Mouse (Mus musculus) lung, postnatal 25 days (tissue): Measurements from ENCODE around the gene Nlgn1.
A peak's percentile ranks its signal among the peaks of the same experiment; 100 is the strongest.

Experiments used
- DNase-seq: peaks from one replicate; pipeline ENCODE4 v3.0.0; 2022; ENCODE audit warnings: low spot score

The Nlgn1 gene

DNA sequence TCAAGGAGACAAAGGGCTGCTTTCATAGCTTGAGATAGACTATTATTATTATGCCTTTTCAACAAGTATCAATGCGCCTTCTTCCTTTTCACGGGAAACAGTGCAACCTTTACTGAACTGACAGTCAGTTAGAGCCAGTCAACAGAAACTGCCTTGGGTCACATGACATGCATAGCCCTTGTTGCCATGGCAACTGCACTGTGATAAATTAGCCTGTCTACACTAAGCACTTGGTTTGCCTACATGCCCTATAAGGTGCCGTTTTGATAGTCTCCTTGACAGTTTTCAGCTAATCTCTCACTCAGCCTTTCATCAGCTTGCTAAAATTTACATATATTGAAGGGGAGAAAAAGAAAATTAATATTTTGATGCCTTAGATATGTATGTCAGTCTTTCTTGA, 524.7 kb downstream of the Nlgn1 start:
- DNase-seq = no peak

DNA sequence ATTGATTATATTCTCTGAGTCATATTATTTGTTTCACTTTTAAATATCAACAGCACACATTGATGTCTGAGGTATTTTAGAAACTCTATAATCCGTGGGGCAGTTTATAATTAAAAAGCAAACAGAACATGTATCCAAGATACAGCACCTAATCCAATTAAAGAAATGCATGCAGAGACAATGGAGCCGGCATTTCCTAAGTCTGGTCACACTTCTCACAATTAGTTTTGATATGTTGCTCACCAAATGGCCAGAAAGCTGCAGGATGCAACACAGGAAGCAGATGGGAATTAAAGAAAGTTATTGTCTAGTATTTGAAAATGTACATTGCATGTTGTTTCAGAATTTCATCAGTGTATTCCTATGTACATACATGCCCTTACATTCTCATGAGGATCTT, 550.6 kb downstream of the Nlgn1 start:
- DNase-seq = no peak

GRCm38 (mm10) chr3:25775437-25775836, 556.8 kb downstream of the Nlgn1 start:
- no peak for DNase-seq

- no peak for DNase-seq
Observed at GRCm38 (mm10) chr3:25773908-25774307, 558.4 kb downstream of the Nlgn1 start.

DNA sequence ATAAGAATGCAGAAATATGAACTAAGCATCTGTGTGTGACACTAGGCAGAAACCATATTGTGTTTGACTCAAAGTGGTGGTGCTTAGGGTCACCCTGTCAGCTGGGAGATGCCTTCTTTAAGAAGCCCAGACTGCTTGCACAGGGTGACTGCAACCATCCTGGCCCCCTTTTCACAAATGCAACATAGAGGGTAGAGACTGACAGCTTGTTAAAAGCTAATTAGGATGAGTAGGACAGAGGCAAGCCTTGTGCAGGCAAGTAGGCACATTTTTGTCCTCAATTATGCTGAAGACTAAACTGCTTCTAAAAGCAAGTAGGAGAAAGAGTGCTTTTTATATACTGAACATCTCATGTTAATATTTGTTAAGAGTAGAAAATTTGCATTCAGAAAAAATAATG, 558.8 kb downstream of the Nlgn1 start:
- DNase-seq = no peak

- no peak for DNase-seq
Observed at GRCm38 (mm10) chr3:25763689-25764088, 568.6 kb downstream of the Nlgn1 start.

GRCm38 (mm10) chr3:25757813-25758212, 574.4 kb downstream of the Nlgn1 start:
- no peak for DNase-seq

GRCm38 (mm10) chr3:25724111-25724510, 608.1 kb downstream of the Nlgn1 start:
- DNase-seq = no peak

DNA sequence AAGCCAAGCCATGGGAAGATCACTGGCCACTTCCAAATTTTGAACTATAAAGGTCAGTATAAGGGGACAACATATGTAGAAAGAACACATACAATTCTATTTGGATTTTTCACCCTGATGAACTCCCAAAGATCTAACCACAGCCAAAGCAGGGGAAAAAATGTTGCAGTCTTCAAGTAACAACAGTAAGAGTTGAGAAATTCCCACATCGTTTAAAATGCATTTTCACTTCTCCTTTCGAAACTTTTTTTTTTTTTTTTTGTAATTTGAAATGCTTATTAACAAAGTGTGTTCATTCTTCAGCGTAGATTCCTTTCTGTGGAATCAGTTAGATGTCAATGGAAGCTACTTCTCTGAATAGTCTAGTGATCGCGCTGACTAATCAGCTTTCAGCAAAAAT, 610.8 kb downstream of the Nlgn1 start:
- no peak for DNase-seq

GRCm38 (mm10) chr3:25707380-25707779, 624.9 kb downstream of the Nlgn1 start:
- no peak for DNase-seq

- no peak for DNase-seq
Observed at GRCm38 (mm10) chr3:25697231-25697630, 635.0 kb downstream of the Nlgn1 start.

DNA sequence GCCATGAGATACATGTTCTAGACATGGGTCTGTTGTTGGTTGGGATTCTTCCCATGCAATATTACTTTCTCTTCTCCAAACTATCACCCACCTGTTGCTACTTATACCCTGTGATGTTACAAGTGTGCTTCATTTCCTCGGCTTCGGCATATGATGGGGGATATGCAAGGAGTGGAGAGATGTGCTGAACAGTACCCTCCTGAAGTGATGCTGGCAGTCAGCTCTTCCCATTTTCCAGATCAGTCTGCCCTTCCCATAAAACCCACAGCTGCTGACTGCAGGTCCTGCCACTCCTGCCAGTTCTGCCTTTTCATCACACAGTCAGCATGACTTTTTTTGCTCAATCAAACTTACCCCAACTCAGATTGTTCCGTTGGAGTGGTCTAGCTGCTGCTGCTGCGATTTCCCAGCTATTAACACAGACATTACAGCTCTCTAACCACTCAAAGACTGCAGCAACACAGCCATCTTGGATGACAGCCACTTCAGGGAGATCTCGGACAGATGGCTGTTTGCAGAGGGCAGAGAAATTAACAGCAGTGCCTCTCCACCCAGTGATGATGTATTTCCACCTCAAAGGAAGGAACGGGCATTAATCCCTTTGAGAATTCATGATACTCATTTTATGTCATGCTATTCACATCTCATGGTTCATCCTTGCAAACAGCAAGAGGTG, 643.3 kb downstream of the Nlgn1 start:
- DNase-seq = no peak

GRCm38 (mm10) chr3:25683696-25684095, 648.6 kb downstream of the Nlgn1 start:
- DNase-seq = no peak

- peak; percentile 41 for DNase-seq
Observed at GRCm38 (mm10) chr3:25679373-25679772, 652.9 kb downstream of the Nlgn1 start.

- DNase-seq = no peak
Observed at GRCm38 (mm10) chr3:25675888-25676287, 656.4 kb downstream of the Nlgn1 start.

DNA sequence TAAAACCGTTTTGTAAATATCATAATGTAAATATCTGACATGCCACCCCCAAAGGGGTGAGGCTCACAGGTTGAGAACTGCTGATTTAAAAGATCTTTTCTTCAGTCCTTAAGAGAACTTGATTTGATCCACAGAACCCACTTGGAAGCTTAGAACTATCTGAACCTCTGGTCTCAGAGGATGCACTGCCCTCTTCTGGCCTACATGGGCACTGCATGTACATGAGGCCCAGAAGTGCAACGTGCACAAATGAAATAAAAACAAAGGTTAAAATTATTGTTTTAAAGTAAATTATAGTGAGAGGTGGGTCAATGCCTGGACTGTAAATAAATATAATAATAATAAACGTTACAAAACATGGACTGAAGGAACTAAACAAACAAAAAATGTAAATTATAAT, 657.2 kb downstream of the Nlgn1 start:
- no peak for DNase-seq

DNA sequence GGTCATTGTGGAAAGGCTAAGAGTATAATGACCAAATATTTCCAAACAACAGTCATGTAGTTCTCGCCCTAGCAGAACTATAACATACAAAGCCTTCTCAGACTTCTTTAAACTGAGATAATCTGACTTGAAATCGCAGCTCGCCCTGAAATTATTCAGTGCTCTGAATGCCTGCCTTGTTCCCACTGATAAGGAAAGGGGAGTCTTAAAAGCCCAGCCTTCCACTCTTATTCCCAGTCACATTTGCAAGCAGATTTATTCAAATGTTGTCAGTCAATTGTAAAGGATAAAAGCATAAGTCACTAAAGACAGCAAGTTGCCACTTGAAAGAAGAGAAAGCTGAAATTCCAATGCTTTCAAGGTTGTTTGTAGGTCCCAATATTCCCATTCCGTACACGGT, 658.9 kb downstream of the Nlgn1 start:
- no peak for DNase-seq

GRCm38 (mm10) chr3:25672779-25673178, 659.5 kb downstream of the Nlgn1 start:
- no peak for DNase-seq

DNA sequence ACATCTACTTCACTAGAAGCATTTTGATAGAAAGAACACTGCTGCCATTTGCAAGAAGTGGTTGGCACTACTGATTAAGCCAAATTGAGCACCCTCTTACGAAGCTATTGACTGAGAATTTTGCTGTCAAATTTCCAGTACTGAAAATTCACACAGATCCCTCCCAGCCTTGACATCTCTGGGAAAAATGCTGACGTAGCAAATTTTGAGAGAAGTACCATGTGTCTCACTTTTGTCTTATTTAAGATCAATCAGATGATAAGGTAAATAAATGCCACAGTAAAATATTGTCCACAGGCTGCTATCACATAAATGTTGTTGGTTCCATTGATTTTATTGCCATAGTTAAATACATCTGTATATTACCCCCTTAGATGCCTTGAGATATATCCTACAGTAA, 668.8 kb downstream of the Nlgn1 start:
- DNase-seq = no peak

GRCm38 (mm10) chr3:25660285-25660684, 672.0 kb downstream of the Nlgn1 start:
- no peak for DNase-seq

DNA sequence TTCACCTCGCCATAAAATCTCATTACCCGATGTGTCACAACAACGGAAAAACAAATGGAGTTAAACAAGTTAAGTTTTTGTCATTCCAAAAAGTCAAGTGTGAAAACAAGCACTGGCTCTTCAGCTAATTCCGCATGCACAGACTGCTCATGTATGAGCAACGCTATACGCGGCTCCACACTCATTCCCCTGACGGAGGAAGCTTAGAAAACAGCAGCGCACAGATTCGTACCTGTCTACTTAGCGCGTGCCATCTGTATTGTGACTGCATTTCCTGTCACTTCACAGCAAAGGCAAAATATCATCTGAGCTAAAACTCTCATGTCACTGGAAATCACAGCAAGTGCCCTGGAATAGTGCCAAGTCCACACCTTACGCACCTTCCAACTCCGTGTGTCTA, 674.3 kb downstream of the Nlgn1 start:
- no peak for DNase-seq

DNA sequence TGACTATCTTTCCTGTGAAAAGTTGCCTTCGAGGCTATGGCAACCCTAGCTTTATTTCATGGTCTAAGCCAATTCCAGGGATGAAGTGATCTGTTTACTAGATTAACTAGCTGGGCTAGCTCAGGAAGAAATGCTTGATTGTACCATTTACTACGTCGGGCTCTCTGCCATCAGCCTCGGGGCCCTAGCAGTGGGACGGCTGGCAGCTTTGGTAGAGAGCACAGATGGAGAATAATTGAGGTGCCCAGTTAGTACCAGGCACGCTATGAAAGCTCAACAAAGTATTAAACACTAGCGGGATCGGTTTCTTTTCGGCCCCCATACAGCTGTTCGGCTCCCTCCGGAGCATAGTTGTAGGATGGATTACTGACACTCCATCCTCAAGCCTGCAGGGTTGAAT, 675.2 kb downstream of the Nlgn1 start:
- no peak for DNase-seq

GRCm38 (mm10) chr3:25653010-25653409, 679.2 kb downstream of the Nlgn1 start:
- DNase-seq = peak; percentile 20

- no peak for DNase-seq
Observed at GRCm38 (mm10) chr3:25645895-25646691, 686.2 kb downstream of the Nlgn1 start.
